Mouse (Mus musculus): Measurements from ENCODE around the gene Anks1.

The Anks1 gene

GRCm38 (mm10) chr17:27908888-27909621, at the start of gene Anks1:
TSS of gene Anks1 (plus strand) at chr17:27909306.
- no peak for TF ChIP-seq GATA4 (IDR thresholded peaks at IDR 0.05; ENCODE audit: insufficient replicate concordance, low read length)

DNA sequence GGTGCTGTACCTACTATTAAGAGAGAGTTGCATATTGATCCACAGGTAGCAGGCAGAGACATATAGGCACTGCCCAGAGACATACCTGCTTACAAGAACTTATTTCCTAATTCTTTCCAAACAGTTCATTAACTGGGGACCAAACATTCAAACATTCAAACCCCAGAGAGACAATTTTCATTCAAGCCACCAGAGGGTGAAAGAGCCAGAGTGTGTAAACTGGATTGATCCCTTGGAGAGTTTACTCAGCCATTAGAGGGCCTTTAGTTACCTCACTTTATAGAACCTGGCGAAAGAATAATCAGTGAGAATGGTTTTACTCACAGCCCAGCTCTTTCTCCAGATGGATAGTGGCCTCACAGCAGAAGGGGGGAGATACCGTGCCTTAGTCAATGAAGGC, 43.6 kb upstream of the Anks1 start:
- no peak for TF ChIP-seq GATA4 (IDR thresholded peaks at IDR 0.05; ENCODE audit: insufficient replicate concordance, low read length)

GRCm38 (mm10) chr17:27866737-27867136, 42.4 kb upstream of the Anks1 start:
- no peak for TF ChIP-seq GATA4 (IDR thresholded peaks at IDR 0.05; ENCODE audit: insufficient replicate concordance, low read length)

DNA sequence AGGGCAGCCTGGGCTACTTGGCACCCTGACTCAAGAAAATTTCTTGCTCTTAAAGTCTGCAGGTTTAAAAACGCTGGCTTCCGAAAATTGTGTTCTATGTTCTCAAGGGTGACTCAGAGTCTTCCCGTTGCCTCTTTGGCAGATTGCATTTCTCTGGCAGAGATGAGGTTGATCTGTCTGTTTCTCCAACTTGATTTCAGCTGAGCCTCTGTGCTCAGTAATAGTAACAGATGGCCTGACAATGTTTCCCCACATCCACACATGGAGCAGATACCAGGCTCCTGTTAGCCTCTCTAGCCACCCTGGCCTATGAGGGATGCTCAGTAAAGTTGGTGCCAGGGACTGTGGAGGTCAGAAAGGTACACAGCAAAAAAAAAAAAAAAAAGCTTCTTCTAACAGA, 37.3 kb upstream of the Anks1 start:
- TF ChIP-seq GATA4 (IDR thresholded peaks at IDR 0.05; ENCODE audit: insufficient replicate concordance, low read length): no peak

DNA sequence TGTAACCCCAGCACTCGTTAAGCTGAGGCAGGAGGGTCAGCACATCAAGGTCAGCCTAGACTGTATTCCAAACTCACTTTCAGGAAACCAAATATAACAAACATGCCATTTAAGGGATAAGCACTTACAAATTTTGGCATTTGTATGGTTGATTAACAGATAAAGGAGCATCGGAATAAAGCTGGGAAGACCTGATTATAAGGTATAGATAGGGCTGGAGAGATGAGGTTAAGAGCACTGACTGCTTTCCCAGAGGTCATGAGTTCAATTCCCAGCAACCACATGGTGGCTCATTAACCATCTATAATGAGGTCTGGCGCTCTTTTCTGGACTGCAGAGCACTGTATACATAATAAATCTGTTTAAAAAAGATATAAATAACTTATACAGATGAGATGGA, 35.5 kb upstream of the Anks1 start:
- TF ChIP-seq GATA4 (IDR thresholded peaks at IDR 0.05; ENCODE audit: insufficient replicate concordance, low read length): no peak

DNA sequence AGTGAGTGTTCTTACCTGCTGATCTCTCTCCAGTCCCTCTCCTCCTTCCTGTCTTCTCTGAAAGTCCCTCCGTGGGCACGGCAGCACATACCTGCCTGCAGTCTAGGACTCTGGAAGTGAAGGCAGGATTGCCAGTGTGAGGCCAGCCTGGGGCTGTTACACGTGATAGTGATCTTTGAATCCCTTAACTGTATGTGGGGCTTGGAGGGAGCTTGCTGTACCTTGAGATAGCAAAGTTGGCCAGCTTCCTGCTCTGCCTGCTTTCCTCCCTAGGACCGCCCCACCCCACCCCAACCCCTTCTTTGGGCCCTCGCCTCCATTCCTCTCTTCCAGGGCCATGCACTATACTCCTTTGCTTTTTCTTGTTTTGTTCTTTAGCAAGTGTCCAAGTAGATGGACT, 34.6 kb upstream of the Anks1 start:
- no peak for TF ChIP-seq GATA4 (IDR thresholded peaks at IDR 0.05; ENCODE audit: insufficient replicate concordance, low read length)

DNA sequence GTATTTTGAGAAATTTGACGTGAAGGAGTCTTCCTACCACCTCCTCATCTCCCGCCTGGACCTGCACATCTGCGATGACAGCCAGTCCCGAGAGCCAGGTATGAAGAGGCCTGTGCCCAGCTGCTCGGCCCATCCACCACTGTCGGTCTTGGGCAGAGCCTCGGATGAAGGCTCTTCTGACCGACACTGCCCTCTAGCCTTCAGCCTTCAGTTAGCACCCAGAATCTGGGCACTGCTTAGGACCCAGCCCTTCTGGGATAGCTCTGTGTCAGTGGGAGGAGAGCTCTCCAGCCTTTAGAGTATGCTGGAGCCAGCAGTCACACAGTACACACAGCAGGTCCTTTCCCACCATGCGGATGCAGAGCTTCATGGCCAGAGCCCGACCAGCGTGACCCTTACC, 27.6 kb upstream of the Anks1 start:
- no peak for TF ChIP-seq GATA4 (IDR thresholded peaks at IDR 0.05; ENCODE audit: insufficient replicate concordance, low read length)

DNA sequence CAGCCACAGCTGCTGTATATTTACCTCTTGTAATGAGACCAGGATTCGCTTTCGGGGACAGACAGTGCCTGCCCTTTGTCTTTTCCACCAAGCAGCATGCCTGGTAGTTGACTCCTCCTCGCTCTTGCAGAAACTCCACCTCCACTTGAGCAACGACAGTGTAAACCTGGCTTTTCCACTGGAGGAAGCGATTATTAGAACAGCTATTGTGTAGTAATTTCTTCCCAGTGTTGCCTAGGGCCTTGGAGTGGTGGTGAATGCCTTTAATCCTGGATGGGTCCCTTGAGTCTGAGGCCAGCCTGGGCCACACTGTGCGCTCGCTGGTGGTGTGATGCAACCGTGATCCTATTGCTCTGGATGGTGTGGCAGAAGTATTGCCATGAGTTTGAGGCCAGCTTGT, 26.0 kb upstream of the Anks1 start:
- TF ChIP-seq GATA4 (IDR thresholded peaks at IDR 0.05; ENCODE audit: insufficient replicate concordance, low read length): no peak

DNA sequence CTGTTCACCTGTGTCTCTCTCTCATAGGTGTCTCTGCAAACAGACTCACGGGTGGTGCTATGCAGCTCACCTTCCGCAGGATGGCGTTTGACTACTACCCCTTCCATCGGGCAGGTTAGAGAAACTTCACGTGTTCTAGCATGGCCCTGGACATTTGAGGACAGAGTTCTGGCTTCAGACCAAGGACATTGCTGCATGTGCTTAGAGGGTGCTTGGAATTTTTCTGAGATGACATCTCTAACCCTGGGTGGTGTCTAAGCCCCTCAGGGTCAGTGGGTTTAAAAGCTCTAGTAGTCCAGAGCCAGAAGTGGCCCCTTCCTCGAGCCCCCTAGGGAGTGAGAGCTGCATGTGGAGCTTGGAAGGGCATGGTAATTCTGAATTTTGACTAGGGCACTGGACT, 25.1 kb upstream of the Anks1 start:
- TF ChIP-seq GATA4 (IDR thresholded peaks at IDR 0.05; ENCODE audit: insufficient replicate concordance, low read length): no peak

DNA sequence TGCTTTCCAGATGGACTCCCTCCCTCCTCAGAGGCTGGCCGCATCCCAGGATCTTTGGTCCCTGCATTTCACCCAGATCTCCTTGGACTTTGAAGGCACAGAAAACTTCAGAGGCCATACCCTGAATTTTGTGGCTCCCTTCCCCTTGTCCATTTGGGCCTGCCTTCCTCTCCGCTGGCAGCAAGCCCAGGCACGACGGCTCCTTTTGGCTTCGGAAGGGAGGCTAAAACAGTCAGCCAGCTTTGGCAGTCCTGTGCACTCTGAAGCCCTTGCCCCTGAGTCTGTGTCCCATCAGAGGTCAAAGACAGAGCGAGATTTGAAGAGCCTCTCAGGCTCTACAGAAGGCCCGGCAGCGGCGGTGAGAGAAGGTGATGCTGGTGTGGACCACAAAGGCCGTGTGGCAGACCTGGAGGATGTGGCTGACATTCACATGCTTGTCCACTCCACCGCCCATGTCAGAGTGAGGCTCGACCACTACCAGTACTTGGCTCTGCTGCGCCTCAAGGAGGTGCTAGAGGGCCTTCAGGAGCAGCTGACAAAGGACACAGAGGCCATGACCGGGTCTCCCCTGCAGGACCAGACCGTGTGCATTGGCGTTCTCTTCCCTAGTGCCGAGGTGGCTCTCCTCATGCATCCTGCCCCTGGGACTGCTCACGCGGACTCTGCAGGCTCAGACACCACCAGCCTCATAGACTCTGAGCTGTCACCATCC, 22.5 kb upstream of the Anks1 start:
- TF ChIP-seq GATA4 (IDR thresholded peaks at IDR 0.05; ENCODE audit: insufficient replicate concordance, low read length): no peak

GRCm38 (mm10) chr17:27907512-27908205, 1.4 kb upstream of the Anks1 start:
- no peak; the same call in 1 of the 2 replicates for TF ChIP-seq GATA4 (IDR thresholded peaks at IDR 0.05; ENCODE audit: insufficient replicate concordance, low read length)

DNA sequence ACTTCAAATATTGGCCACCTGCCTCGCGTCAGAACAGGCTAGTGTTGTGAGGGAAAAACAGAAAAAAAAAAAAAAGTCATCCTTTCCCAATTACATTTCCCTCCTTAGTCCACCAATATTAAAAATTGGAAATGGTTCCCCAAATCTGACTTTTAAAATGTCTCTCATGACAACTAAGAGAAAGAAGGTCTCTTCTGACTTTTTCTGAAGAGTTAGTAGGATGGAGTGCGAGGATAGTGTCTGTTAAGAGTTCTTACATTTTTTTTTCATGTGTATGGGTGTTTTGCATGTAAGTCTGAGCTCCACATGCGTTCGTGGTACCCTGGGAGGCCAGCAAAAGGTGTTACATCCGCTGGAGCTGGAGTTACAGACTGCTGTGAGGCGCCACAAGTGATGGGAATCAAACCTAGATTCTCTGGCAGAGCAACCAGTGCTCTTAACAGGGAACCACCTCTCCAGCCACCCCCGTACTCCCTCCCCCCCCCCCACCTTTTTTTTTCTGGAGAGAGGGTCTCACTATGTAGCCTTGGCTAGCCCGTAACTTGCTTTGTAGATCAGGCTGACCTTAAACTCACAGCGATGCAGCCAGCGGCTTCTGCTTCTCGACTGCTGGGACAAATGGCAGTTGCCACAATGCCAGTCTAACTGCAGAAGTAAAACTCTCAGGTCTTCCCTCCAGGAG, 759 bp upstream of the Anks1 start:
- no peak for TF ChIP-seq GATA4 (IDR thresholded peaks at IDR 0.05; ENCODE audit: insufficient replicate concordance, low read length)

GRCm38 (mm10) chr17:27909622-27910500, 755 bp downstream of the Anks1 start, which contains the start of gene Taf11:
TSS of gene Taf11 (minus strand) at chr17:27909844.
- TF ChIP-seq GATA4 (IDR thresholded peaks at IDR 0.05; ENCODE audit: insufficient replicate concordance, low read length): no peak

DNA sequence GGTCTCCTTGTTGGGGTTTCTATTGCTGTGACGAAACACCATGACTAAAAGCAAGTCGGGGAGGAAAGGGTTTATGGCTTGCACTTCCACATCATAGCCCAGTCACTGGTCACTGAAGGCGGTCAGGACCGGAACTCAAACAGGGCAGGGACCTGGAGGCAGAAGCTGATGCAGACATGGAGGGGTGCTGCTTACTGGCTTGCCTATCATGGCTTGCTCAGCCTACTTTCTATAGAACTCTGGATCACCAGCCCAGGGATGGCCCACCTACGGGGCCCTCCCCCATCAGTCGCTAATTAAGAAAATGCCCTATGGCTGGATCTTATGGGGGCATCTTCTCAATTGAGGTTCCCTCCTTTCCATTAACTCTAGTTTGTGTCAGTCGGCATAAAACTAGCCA, 2.3 kb downstream of the Anks1 start:
- no peak for TF ChIP-seq GATA4 (IDR thresholded peaks at IDR 0.05; ENCODE audit: insufficient replicate concordance, low read length)
